Mouse (Mus musculus) hematopoietic stem cell, adult 5-6 weeks (primary cell): ENCODE results near the gene Raph1. TPM values are rescaled to one million over a fixed set of nuclear protein-coding genes. Genes with fewer than 3 reads are reported as not detected.
"Not testable (repeated sequence)": the region's sequence is repeated elsewhere in the genome, so short reads cannot be mapped to it uniquely, and the experiment has no call there.

Experiments used
- ATAC-seq, 2 experiments: fragments of 125-278 bp in 1 of 2; replicated peaks in 1 of 2; 2 replicates each; pipeline ENCODE4 v1.8.0; 2016 to 2017; ENCODE audit warnings: inconsistent platforms in 2 of 2, mild to moderate bottlenecking in 2 of 2, moderate number of reproducible peaks in 2 of 2, low read depth in 1 of 2, moderate TSS enrichment in 1 of 2; ENCODE audit not compliant: low FRiP score in 2 of 2, poor library complexity in 2 of 2, severe bottlenecking in 2 of 2, insufficient read depth in 1 of 2, low TSS enrichment in 1 of 2
- total RNA-seq: library from RNA; stranded (forward); fragments of 172-1452, 232-1000 nt; gene quantifications from 2 replicates; pipeline ENCODE4 v1.2.3, GENCODE M21; 2017

The Raph1 gene
- total RNA-seq, 1 experiment from 2014 or later = 0.35 TPM

DNA sequence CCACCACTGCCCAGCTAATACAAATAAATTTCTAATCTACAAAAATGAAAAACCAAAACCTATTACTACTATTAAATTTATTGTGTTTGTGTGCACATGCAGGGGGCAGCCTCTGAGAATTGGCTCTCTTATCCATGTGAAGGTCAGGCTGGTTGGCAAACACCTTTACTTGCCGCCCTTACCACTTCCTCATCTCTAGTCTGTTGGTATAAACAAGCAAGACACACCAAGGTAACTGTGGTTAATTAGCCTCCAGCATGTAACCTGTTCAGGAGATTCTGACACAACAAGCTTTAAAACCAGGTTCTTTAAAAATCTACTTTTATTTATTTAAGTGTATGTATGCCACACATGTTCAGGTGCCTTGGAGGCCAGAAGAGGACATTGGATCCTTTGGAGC is 84.0 kb downstream of the Raph1 start:
- peak in 1 of 2 experiments; percentile 56; a peak in 2 of 4 replicates for ATAC-seq

DNA sequence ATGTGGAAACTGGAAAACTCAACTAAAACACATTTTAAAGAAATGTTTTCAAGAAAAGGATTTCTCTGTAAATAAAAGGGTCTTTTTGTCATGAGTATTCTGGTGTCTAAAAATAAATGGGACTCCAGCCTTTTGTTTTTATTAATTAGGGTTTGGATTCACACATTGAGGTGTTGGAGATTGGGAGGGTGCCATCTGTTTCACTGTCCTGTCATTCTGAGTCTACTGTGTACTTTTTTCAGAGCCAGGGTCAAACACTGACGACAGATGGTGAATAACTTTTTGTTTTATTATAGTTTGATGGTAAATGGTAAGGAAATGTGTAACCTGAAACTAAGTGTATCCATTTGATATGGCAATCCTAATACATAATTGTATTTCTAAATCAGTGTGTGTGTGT is 85.3 kb downstream of the Raph1 start:
- ATAC-seq = no peak

DNA sequence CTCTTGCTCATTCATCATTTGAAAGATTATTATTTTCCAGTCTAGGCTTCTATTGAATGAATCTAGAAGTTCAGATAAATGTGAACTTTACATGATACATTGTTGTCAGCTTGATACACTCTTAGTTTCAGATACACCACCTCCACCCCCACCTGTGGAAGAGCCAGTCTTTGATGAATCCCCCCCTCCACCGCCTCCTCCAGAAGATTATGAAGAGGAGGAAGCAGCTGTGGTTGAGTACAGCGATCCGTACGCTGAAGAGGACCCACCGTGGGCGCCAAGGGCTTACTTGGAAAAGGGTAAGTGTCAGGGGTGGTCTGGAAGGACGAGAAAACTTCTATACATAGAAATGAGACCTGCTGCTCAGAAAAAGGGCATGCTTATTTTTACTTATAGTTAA is 96.4 kb downstream of the Raph1 start:
- ATAC-seq = no peak

DNA sequence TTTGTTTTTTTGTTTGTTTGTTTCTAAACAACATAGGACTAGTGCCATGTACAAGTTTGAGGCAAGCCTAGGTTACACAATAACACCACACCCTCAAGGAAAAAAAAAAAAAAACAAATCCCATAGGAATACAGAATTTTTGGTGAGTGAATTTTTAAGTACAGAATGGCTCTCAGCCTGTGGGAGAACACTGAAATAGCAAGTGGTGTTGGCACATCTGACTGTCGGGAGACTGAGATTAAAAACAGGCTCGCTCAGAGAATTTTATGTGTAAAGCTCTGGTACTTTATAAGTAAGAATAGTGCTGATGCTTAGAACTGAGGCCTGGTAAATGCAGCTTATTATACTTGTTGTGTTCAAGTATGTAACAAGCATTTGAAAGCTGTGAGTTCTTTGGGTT is 97.4 kb downstream of the Raph1 start:
- ATAC-seq = no peak

DNA sequence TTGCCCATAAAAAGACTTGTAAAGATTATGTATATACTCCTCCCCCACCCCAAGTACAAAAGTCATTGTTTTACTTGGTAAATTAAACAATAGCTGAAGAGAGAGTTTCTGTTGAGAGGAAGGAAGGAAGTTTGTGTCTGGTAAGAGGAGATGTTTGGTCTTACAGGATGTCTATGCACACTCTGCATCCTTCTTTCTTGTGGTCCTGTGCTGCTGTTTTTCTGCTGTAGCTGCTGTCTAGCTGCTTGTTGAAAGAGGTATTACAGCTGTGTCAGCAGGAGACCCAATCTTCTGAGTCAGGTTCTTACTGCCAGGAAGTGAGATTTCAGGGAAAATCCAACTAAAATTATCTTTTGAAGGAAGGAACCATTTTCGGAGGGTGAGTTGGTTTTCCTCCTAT is 106.3 kb downstream of the Raph1 start:
- peak in 1 of 2 experiments; percentile 37; a peak in 1 of 4 replicates for ATAC-seq

DNA sequence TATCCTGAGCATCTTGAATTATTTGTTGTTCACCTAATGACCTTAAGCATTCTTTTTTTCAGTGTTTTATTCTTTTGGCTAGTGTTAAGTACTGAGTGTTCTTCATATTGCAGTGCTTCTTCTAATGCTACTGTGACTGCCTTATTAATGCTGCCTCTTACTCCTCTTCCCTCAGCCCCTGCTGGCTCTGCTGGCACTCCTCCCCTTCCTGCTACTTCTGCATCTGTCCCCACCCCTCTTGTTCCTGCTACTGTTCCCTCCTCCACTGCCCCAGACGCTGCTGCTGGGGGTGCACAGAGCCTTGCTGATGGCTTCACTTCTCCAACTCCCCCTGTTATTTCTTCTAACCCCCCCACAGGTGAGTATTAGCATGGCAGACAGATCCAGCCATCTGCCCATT is 117.0 kb downstream of the Raph1 start:
- ATAC-seq = no peak

DNA sequence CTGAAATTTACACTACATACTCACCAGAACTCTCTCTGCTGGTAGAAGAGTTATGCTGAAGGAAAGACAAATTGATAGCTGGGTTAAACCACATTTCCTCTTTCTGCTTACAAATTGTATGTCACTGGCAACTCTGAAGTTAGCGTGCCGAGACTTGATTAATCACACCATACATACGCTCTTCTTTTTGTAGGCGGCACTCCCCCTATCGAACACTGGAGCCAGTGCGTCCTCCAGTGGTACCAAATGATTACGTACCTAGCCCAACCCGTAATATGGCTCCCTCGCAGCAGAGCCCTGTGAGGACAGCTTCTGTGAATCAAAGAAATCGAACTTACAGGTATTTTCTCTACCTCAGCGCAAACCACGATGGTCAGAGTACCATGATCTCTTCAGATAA is 119.8 kb downstream of the Raph1 start:
- peak; percentile 86 to 94 for ATAC-seq

DNA sequence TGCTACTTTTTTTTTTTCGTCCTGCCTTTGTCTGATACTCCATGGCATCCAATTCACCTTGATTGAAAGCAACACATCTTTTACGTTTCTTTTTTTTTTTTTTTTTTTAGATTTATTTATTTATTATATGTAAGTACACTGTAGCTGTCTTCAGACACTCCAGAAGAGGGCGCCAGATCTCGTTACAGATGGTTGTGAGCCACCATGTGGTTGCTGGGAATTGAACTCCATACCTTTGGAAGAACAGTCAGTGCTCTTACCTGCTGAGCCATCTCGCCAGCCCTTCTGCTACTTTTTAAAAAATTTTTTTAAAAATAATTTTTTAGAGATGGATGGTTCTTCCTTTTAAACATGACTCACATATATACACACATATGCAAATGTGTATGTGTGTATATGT is 125.5 kb downstream of the Raph1 start:
- ATAC-seq = not testable (repeated sequence)

DNA sequence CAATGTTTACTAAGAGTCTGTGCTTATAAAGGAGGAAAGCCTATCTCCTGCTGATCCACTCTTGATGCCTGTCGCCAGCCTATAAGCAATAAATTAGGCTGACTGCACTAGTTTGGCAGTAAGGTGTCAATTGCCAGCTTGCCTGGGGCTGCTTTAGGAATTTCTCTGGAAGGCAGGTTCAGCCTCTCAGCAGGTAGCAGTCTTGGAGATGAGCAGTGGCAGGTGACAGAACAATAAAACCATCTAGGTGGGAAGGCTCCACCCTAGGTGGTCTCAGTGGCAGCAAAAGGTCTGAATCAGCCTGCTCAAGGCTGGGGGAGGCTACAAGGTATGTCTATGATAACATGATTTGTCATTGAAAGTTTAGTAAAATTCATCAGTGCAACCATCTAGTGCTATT is 134.4 kb downstream of the Raph1 start:
- ATAC-seq = no peak

Other genes with a start within 250 kb of the Raph1 start
- gene Cyp20a1, start 223.8 kb downstream of the Raph1 start, total RNA-seq = 20.6 and 27.8 TPM in 2 replicates
- 36.4 and 44.2 TPM in 2 replicates for gene Abi2, start 157.5 kb downstream of the Raph1 start, total RNA-seq
- gene Cd28, start 149.7 kb upstream of the Raph1 start, total RNA-seq = 6.5 and 18.0 TPM in 2 replicates